Mouse (Mus musculus): ENCODE results near the gene Ddx20.

Gene Ddx20

GRCm38 (mm10) chr3:105666996-105667523, 20.3 kb downstream of the Ddx20 start:
- no peak for DNase-seq (ENCODE audit: low spot score)

GRCm38 (mm10) chr3:105665105-105665765, 22.1 kb downstream of the Ddx20 start:
- no peak for DNase-seq (ENCODE audit: low spot score)

GRCm38 (mm10) chr3:105663043-105663442, 24.3 kb downstream of the Ddx20 start:
- no peak for DNase-seq (ENCODE audit: low spot score)

GRCm38 (mm10) chr3:105660530-105660929, 26.8 kb downstream of the Ddx20 start:
- DNase-seq (ENCODE audit: low spot score), result no peak

- no peak for DNase-seq (ENCODE audit: low spot score)
These were observed 32.3 kb downstream of the Ddx20 start for GRCm38 (mm10) chr3:105655031-105655585.

- no peak for DNase-seq (ENCODE audit: low spot score)
These were observed 33.6 kb downstream of the Ddx20 start for GRCm38 (mm10) chr3:105653544-105654380.

- DNase-seq (ENCODE audit: low spot score), result no peak
These were observed 38.3 kb downstream of the Ddx20 start for GRCm38 (mm10) chr3:105648889-105649567.

GRCm38 (mm10) chr3:105643566-105643965, 43.8 kb downstream of the Ddx20 start:
- no peak for DNase-seq (ENCODE audit: low spot score)

GRCm38 (mm10) chr3:105642186-105642585, 45.2 kb downstream of the Ddx20 start:
- no peak for DNase-seq (ENCODE audit: low spot score)

- DNase-seq (ENCODE audit: low spot score), result no peak
These were observed 54.4 kb downstream of the Ddx20 start for GRCm38 (mm10) chr3:105633021-105633420.

GRCm38 (mm10) chr3:105632296-105632695, 55.1 kb downstream of the Ddx20 start:
- DNase-seq (ENCODE audit: low spot score), result no peak

Data from spleen, adult 12 weeks (tissue).